Mouse (Mus musculus): Measurements from ENCODE around the gene Tmem235.

Tmem235 gene

DNA sequence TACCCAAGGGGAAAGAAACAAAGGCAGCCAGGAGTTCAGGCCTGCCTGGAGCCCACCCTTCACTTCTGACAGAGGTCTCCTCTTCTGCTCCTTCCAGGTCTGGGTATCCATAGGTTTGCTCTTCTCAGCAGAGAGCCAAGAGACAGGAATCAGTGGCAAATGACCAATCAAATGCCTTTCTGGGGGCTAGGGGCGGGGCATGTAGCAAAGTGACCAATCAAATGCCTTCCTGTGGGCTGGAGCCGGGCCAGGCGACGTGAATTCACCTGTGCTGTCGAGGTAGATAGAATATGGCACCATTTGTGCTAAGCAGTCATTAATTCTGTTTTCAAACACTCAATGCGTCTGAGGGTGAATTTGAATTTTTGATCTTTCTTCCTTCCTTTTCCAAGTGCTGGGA is 31.6 kb downstream of the Tmem235 start:
- DNase-seq, result peak; percentile 85

DNA sequence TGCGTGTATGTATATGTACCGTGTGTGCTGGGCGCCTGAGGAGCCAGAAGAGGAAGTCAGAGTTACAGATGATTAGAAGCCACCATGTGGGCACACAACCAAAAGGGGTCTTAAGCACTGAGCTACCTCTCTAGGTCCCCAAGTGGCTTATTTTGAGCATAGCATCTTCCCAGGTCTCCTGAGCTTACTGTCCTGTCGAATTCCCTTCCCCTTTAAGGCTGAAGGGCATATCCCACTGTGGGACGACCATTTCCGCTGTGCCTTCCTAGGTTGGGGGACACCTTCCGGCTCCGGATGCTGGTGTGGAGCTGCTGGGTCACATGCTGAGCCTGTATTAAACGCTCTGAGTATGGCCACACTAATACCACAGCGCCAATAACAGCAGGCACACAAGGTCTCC is 34.1 kb downstream of the Tmem235 start:
- DNase-seq, result no peak

DNA sequence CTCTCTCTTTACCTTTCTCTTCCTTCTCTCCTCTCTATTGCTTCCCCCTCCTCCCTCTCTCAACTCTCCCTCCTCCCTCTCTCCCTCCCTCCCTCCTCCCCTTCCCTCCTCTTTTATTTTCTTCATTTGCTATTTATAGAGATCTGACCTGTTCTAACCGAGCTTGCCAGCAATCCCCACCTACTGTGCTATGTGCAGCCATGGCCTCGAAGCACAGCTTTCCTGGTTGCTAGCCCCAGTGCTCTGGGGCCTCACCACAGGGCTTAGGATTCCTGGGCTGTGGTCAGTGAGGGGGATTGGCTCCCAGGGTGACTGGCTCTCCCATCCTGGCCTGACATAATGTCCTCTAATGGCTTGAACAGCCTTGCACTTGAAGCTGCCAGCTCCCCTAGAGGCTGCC is 36.0 kb downstream of the Tmem235 start:
- no peak for DNase-seq

DNA sequence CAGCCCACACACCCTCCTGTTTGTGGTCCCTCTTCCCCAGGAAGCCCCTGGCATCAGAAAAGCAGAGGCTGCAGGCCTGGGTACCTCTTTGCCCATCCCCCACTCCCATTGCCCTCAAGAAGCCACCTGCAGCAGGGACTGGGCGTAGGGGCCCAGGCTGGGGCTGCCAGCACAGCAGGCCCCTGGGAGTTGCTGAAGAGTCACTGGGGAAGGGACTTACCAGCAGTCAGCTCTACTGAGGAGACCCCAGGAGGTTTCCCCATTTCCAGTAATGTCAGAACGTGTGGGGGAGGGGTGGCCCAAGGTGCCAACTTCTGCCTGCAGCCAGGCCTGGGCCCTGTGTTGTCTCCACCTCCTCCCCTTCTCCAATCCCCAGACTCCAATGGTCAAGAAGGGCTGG is 41.7 kb downstream of the Tmem235 start:
- peak; percentile 84 for DNase-seq

DNA sequence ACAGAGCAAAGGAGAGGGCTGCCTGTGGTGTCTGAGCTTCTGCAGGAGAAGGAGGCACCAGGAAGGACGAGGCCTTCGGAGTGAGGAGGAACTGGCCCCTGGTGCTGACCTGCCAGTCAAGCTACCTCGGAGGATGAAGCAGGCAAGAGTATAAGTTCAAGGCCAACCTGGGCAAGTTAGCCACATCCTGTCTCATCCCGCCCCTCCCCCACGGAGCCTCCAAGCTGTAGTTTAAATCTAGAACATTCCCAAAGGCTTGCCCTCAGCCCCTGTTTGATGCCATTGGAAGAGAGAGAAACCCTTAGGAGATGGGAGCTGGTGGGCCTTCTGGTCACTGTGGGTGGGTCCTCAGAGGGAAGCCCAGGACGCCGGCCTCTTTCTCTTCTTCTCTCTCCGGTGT is 43.9 kb downstream of the Tmem235 start:
- DNase-seq, result peak; percentile 44

DNA sequence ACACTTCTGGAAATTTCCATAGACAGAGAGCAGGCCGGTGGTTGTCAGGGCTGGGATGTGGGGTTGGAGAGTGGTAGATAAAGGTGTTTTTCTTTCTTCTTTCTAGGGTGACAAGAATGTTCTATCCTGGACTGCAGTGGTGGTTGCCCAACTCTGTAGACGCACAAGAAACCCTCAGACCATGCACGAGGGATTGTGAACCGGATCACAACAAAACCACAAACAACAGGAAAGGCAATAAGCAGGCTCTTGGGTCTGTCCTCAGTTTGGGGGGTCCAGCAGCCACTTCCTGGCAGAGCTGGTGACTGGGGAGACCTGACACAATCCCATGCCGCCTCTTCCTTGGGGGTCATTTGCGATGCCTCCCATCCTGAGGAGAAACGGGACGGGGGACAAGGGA is 48.8 kb downstream of the Tmem235 start:
- DNase-seq, result no peak

DNA sequence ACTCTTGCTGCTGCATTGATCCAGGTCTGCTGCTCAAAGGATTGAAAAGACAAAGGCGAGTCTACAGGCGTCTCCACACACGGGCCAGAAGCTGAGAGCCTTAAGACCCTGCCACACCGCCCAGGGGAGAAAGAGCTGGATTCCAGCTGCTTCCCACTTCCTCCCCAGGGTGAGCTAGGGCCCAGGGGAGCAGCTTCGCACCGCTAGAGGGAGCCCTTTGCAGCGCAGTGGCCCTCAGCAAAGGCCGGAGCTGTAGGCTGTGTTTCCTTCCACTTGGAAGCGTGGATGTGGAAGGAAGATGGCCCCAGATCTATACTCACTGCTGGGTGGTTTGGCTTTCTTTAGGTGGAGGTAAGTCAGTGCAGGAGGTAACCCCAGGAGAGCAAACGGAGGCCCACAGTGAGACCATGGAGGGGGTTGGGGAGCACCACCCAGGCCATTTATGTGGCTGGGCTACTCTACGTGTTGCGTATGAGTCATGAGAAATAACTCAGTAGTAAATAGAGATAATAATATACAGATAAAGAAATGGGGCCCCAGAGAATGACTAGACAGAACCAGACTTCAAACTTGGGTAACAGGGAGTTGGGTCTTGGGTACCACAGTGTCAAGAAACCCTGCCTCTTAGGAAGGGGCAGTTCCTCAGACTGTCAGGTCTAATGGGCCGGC is 52.3 kb downstream of the Tmem235 start:
- DNase-seq, result peak; percentile 84

DNA sequence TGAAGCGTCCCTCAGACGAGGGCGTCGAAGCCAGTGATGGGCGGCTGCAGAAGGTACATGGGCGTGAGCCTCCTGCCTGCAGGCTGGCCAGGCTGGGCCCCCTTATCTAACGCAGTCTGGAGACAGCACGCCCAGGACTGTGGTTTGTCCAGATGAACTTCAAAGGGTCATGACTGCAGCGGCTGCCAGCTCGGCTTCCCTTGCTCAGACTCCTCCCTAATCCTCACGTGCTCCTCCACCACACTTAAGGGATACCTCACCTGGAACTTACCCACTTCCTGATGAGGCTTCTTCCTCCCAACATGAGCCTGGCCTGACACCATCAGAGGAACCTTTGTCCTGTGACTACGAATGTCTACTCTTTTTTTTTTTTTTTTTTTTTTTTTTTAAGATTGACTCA is 54.0 kb downstream of the Tmem235 start:
- no peak for DNase-seq
